Mouse (Mus musculus) urinary bladder, postnatal 25 days (tissue): Measurements from ENCODE around the gene Ccdc88c.

ENCODE experiments used
- DNase-seq: peaks from one replicate; pipeline ENCODE4 v3.0.0; 2022; ENCODE audit warnings: low spot score

Ccdc88c gene

DNA sequence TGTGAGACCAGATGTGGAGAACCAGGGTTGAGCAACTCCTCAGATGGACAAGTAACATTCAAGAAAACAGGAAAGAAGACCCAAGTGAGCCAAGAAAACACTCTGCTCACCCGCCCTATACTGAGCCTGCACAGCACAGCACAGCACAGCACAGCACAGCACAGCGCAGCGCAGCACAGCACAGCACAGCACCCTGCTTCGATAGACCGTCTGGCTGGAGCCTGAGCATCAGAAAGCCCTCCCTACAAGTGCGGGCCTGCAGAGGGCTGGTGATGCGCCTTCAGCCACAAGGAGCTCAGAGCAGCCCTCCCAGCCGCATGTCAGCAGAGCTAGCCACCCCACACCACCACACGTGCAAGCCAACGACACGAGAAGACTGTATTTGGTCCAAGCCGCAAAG is 61.5 kb downstream of the Ccdc88c start:
- no peak for DNase-seq

DNA sequence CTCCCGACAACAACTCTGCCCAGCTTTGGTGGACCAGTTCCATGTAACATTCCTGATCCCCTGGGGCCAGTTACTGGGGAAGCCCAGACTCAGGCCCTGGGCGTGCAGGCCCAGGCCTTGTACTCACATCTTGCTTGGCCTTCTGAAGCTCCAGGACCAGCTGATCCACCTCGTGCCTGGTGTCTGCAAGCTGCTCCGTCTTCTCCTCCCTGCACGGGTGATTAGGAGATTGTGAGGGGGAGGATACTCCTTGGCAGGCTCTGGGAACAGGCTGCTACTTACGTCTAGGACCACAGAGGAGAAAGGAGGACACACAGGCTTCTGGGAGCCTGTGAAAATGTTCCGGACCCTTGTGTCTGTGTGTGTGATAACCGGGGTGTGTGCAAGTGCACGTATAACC is 62.6 kb downstream of the Ccdc88c start:
- no peak for DNase-seq

DNA sequence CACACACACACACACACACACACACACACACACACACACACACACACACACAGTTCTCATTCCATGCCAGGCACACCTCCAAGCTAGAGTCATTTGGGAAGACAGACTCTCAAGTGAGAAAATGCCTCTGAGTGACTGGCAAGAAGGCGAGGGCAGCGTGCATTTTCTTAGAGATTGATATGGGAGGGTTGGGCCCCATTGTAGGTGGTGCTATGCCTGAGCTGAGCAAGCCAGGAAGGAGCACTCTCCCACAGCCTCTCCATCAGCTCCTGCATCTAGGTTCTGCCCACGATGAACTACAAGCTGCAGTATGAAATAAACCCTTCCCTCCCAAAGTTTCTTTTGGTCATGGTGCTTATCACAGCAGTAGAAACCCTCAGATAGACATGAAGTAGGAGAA is 63.6 kb downstream of the Ccdc88c start:
- DNase-seq: no peak

DNA sequence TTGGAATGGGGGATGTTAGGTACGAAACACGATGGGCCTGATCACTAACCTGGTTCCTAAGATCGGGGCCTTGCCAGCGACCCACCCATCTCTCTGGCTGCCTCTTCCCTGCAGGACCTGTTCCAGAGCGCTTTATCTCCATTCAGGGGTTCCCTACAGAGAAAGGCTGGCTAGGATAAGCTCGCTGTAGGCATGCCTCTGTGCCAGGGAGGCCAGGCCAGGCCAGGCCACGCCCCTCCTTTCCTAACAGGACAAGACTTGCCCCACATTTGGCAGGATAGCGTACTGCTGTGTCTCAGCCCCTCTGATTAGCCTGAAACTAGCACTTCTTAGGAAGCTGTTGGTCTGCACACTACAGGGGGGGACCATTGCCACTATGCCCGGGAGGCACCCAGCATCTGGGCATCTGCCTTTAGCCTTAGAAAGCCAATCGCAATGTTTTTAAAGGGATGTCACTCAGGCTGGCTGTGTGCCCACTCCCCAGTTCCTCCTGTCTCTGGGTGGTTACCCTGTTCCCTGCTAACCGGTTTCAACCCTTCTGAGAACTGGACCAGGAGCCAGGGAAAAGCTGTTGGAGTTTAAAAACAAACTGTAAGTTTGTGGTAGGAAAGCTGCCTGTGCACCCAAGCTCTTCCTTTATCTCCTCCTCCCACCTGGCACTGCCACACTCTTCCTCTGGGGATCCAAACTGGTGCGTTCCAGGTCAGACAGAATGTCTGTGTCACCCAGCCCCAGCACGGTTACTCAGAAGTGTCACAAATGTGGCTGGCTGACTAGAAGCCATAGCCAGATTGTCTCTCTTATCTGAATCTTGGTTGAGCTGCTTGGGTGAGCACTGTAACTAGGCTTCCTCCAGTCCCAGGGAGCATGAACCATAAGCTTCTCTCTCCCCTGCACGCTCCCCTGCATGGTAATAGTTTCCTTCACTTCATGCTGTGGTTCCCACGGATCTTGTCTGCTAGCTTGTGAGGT is 69.9 kb downstream of the Ccdc88c start:
- DNase-seq: peak; percentile 28

DNA sequence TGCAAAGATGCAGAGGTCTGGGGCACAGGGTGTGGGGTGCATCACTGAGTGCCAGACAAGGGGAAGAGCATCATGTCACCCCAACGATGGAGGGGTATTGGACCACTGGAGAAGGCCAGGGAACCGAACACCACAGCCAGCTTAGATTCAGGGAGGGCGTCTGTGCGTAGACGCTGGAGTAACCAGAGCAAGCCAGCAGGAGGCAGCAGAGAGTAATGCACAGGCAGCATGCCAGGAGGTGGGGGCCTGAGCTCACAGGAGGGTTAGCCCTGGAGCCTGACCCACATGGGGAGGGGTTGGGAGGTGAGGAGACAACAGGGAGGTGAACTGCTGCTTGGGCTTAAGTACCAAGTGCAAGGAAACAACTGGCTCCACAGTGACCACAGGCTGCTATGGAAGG is 70.8 kb downstream of the Ccdc88c start:
- peak; percentile 80 for DNase-seq

DNA sequence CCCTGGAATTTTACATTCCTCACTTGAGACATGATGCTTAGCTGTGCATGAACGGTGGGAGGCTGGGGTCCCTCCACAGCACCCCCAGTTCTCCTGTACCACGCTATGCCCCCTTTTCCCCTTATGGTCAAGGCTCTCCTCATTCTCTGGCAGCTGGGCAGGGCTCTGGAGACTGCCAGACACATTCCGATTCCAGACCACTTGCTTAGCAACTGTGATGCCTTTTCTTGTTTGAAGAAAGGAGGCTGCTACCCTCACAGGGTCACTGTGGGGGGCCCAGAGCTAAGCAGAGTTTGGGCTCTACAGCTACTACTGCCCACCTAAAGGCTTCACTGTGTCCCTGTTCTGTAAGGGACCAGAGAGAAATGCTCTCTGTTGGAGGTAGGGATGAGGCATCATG is 71.6 kb downstream of the Ccdc88c start:
- DNase-seq: no peak

DNA sequence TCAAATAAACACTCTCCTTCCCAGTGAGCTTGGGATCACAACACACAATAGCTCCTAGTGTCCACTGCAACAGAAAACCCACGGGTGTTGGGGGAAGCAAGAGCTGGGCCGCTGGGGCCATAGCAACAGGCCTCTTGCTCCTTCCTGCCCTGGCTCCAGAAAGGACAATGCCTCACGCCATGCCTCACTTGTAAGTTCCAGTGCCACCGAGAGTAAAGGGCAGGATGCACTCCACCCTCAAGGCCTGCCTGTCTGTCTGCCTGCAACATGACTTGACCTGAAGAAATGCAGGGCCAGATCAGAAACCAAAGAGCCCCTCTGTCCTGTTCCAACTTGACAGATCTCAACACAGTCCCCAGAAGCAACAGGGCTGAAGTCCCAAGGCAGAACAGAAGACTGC is 72.0 kb downstream of the Ccdc88c start:
- DNase-seq: no peak

DNA sequence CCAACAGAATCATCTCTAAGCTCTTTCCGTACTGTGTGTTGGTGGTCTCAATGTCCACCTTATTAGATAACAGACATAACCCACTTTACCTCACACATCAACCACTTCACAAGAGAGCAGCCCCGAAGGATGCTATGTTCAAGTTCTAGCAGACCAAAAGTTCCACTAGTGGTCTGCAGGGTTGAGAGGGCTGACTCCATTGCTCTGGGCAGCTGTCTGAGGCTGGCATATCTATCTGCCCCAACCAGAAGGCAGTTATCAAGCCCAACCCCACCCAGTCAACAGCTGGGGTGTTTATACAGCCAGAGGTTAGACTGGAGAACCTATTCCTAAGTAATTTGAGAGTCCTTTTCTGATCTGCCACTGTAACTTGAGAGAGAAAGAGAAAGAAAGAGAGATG is 72.8 kb downstream of the Ccdc88c start:
- DNase-seq: no peak

DNA sequence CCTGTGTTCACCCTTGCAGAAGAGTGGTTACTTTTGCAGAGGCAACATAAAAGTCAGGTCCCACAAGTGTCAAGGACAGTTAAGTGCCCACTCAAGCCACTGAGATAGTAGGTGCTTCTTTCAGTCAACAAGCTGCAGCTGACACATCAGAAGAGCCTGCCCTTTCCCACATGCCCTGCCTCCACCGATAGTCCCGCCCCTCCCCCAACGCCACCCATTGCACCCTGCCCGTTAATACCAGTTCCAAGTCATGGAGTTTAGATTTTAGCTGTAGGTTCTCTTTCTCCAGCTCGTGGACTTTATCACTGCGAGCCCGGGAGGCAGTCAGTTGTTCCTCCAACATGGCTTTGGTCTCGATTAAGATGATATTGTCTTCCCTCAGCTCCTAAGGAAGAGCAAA is 74.9 kb downstream of the Ccdc88c start:
- DNase-seq: no peak

DNA sequence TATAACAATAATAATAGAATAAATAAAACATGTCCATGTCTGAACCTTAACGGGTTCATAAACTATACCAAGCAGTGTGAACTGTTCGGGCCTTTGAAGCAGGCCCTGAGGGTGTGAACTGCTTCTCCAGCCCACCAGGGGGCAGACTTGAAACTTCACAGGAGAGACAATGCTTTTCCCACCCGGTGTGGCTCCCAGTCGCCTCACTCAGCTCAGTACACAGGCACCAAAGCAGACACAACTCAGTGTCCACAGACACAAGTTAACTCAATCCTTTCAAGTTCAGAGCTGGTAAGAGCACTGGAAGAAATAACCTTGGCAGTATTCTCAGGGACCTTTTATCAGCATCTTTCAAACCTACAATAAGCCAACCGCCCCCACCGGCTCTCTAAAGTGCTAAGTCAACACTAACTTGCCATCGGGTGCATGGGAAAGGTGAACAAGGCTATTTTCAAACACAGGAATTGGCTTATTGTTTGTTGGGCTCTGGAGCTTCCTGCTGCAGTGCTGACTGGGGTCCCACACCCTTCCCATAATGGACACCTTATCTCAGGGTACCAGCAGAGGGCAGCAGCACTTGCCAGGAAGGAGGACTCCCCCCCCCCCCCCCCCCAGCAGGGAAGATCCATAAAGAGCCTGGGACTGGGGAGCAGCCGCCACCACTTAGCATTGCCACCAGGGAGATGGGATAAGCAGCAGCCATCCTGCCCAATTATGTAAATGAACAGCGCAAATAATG is 76.5 kb downstream of the Ccdc88c start:
- peak; percentile 78 for DNase-seq

DNA sequence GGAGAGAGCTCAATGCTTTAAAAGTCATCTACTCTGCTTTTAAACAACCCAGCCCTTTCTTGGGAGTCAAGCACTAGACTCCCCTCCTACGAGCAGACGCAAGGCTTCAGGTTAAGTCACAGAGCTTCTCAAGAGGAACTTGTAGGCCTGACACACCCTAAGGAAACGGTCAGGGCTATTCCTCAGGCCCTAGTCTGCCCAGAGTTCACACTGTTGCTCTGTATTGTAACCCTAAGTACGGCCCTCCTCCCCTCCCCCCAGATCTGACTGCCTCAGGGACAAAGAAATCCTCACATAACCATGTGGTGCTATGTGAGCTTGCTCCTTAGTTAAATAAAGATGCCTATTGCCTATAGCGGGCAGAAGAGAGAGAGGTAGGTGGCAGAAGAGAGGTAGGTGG is 79.7 kb downstream of the Ccdc88c start:
- DNase-seq: no peak

DNA sequence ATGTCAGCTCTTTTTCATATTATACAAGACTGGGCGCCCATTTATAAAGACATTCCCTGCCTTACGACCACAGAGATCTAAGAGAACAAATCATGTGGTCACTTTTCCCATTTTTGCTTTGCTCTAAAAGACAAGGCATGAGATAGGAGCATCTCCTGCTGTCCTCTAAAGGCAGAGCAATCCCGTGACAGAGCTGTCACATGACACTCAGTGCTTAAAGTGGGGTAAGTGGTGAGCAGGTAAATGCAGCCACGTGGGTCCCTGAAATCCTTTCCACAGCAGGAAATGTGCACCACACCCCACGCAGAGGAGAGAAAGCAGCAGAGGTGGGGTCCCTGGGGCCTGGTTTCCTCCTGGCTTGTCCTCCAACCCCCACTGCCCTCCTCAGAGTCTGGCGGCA is 80.8 kb downstream of the Ccdc88c start:
- no peak for DNase-seq

DNA sequence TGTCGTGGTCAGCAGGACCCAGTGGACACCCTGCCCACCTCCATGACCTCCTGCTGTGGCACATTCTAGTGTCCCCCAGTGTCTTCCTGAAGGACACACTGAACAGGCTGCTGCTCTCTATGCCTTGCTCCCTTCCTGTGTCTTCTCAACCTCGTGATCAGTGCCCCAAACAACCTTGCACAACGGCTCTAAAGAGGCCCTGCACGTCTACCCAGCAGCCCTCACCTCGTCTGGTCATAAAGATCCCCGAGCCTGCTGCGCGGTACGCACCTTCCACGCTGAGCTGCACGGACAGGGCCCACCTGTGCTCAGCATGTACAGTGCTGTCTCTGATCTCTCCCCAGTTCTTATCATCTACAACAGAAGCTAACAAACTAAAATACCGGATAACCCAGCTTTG is 82.9 kb downstream of the Ccdc88c start:
- DNase-seq: no peak

DNA sequence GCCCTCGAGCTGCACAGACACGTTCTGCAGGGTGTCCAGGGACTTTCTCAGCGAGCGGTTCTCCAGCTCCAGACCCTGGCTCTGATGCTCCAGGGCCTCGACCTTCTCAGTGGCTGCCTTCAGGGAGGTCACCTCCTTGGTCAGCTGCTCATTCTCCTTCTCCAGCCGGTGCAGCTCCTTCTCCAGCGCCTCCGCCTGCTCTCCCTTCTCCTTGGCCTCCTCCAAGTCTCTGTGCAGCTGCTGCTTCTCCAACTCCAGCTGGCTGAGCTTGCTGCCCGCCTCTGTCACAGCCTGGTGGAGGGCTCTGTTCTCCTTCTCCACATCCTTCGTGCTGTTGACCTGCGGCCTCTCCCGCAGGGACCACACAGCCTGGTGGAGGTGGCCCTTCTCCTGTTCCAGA is 83.4 kb downstream of the Ccdc88c start:
- no peak for DNase-seq

DNA sequence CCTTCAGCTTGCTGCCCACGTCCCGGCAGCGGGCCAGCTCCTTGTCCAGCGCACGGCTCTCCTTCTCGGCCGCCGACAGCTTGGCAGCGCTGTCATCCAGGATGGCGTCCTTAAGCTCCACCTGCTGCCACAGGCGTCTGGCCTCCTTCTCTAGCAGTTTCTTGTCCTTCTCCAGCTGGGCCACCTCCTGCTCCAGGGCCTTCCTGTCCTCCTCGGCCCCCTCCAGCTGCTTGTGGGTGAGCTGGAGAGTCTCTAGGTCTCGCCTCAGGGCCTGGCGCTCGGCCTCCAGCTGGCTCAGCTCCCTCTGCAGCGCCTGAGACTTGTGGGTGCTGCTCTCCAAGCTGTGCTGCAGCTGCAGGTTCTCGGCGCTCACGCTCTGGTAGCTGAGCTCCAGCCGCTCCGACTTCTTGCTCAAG is 83.9 kb downstream of the Ccdc88c start:
- DNase-seq: no peak

DNA sequence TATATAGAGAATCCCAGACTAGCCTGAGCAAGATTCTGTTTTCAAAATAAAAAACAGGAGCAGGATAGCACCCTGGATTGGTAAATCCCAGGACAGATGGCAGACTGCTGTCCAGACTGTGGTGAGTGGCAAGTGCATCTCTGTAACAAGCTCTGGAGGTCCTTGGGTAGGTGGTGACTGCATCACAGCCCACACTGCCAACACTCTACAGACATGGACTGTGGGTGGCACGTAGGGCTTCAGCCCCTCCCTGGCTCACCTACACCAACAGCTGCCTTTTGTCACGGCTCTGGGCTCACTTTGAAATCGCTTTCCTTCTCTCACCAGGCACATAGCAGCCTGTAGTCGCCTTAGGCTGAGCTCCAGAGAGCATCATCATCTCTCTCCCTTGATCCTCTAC is 85.7 kb downstream of the Ccdc88c start:
- DNase-seq: no peak

DNA sequence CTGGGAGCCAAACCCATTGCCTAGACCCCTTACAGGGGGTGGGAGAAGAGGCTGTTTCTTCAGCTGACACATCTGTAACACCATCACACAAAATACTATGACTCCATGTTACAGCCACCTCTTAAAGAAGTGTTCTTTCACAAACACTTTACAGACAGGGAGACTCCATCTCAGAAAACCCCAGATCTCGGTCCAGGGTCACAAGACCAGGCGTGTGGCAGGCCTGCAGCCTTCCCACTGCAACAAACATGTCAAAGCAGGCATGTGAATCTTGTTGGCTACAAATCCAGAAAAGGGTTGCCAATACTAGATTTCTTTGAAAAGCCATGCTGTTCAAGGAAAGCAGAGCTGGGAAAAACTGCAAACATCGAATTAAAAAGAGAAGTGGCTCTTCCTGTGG is 87.5 kb downstream of the Ccdc88c start:
- DNase-seq: no peak

DNA sequence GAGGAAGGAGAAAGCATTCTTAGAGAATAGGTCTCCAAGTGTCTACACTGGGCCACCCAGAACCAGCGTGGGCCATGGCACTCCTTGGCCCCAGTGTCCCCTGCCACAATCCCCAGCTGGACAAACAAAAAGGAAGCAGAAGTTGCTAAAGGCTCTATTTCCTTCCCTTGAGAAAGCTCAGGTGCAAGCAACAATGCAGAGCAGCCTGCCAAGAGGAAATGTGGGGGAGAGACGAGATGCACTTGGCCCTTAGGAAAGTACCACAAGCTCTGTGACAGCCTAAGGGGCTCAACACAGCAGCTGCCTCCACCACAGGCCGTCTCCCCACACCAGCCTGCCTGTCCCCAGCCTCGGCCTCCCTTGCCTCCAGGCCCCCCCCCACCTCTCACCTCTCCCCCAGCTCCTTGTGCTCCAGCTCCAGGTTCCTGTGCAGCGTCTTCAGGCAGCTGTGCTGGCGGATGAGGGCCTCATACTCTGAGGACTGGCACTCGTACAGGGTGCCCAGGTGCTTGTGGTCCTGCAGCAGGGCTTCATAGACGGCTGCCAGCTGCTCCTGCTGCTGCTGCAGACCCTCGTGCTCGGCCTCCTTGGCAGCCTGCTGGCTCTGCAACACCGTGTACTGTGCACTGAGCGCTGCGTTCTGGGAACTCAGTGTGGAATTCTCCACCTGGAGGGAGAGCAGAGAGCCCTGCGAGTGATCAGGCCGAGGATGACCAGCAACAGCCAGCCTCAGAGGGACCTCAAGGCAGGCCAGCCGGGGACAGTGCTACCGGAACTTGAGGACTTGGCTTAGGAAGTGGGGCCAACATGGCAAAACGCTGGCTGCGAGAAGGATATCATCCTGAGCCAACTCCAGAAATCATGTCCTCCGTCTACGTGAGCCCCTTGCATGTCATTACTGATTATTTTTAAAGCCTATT is 91.2 kb downstream of the Ccdc88c start:
- no peak for DNase-seq

DNA sequence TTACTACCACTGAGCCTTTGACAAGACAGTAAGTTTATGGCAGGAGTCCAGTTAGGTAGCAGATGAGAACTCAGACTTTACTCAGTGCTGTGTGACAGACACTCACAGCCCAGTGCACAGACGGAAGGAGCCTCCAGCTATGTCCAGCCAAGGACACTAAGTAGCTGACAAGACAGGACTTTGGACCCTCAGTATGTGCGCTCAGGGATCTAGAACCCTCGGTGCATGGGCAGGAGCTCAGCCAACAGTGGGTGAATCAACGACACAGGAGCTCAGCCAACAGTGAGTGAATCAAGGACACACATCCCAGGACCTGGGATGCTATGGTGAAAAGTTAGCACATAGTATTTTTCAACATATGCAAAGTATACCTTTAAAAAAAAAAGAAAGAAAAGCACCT is 92.1 kb downstream of the Ccdc88c start:
- no peak for DNase-seq

DNA sequence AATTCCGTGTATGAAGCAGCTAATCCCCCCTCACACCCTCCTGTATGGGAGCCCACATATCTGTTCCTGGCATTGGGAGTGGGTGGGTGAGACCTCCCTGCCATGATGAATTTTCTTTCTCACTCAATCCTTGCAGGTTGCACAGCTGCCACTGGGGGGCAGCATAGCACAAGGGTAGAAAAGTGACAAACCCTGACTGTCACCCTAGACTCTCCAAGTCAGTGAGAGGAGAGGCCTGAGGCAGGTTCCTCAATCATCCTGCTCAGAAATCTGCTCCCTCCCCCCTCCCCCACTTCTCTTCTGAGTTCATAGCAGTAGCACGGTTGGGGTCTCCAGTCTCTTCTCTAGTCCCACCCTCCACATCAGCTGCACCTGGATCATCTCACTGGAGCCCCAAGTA is 92.7 kb downstream of the Ccdc88c start:
- peak; percentile 67 for DNase-seq

DNA sequence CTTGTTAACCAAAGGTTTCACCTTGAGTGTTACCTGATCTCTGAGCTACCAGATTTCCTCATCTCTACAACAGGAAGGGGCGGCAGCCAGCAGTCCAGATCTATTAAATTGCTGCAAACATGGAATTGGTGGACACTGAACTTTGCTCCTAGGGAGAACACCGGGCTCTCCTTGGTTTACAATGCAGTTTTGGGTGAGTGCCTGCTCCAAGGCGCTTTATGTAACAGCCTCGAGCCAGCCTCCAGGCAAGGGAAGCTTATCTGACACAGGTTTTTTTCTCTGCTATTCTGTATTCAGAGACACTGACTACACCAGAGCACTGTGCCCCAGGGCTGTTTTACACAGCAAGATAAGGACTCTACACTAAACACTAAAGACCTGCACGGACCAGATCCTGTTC is 94.1 kb downstream of the Ccdc88c start:
- no peak for DNase-seq

DNA sequence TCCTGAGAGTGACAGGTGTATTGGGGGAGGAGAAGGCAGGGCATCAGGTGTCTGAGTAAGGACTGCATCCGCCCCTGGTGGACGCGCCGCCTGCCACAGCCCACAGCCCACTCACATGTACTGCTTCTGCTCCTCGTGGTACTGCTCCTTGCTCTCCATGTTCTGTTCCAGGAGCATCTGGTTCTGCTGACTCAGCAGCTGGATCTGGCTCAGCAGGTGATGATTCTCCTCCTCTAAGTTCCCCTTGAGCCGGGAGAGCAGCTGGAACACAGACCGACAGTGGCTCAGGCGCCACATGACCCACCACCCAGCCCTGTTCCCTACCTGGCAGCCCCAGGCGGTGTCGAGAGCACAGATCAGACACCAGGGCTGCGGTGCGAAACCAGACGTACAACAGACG is 97.2 kb downstream of the Ccdc88c start:
- no peak for DNase-seq
